23 mouse cellular contexts compared by ENCODE assay signal in the genomic region with DNA sequence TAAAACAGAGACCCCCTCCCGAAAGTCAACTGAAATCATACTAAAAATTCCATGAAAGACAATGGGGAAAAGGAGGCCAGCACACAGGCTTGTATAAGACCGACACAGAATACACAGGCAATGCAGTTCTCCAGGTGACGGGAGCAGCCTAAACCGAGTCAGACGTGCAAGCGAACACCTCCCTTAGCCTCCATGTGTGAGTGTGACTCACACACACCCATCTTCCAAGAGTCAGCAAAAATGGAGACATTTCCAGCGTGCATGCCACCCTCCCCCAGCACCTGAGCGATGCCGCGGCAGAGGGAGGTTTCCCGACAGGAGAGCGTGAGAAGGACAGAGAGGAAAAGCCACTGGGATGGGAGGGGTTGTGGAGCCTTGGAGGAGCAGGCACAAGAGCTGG.
DNase-seq lines count a peak whose midpoint lies in the region; ATAC-seq and TF ChIP-seq lines count a peak whose summit lies in the region.
"Had no signal": no experiment of that assay in that cellular context is flagged by ENCODE, and none has a peak within 500 bp of the region (broad histone marks: within the 10 kb centered on the region; RNA-seq: fewer than 3 reads in every experiment).

No protein-coding gene starts in this region.

- no peak for TF ChIP-seq CTCF in midbrain, postnatal 0 days (IDR thresholded peaks at IDR 0.05)

- ATAC-seq in frontal cortex, adult (ENCODE audit: low TSS enrichment): peak; percentile 79
- no peak for ATAC-seq in midbrain, postnatal 0 days (ENCODE audit: low FRiP score)
- ATAC-seq in midbrain, embryonic 15.5 days (replicated peaks): no peak
- ATAC-seq: activated CD4-positive, CD25-positive, alpha-beta regulatory T cell, adult 4 months; forebrain, embryonic 15.5 days; intestine, embryonic 15.5 days; Patski had no signal

- H3K27me3 ChIP-seq in midbrain, embryonic 10.5 days (ENCODE audit: low read depth, poor library complexity, severe bottlenecking): 0 out of 2 replicates have a peak, but pooled peaks cover 4% of the 10 kb centered on the region
- no peaks in the 10 kb centered on the region for H3K27me3 ChIP-seq in midbrain, postnatal 0 days (ENCODE audit: insufficient read depth, low read length)
- H3K27me3 ChIP-seq in midbrain, embryonic 15.5 days (replicated peaks): no peaks in the 10 kb centered on the region
- H3K27me3 ChIP-seq: forebrain, embryonic 15.5 days; heart, embryonic 13.5 days; intestine, embryonic 15.5 days; Patski had no signal

- H3K36me3 ChIP-seq in midbrain, embryonic 10.5 days: no peaks in the 10 kb centered on the region
- no peaks in the 10 kb centered on the region for H3K36me3 ChIP-seq in midbrain, postnatal 0 days (ENCODE audit: insufficient read depth, low read length)
- no peaks in the 10 kb centered on the region for H3K36me3 ChIP-seq in midbrain, embryonic 15.5 days (replicated peaks)
- H3K36me3 ChIP-seq: embryonic facial prominence, embryonic 10.5 days; forebrain, embryonic 10.5 days; forebrain, embryonic 15.5 days; heart, embryonic 13.5 days; intestine, embryonic 15.5 days had no signal

- no peak for DNase-seq in frontal cortex, postnatal 10 days (ENCODE audit: low spot score in 2 of 2)
- no peak for DNase-seq in midbrain, embryonic 10.5 days (ENCODE audit: low spot score)
- DNase-seq in midbrain, postnatal 0 days (ENCODE audit: low spot score): no peak
- DNase-seq in right cerebral cortex, postnatal 25 days: peak; percentile 23
- DNase-seq in right cerebral cortex, postnatal 14 days: no peak
- DNase-seq in gastrocnemius, postnatal 25 days: no peak
- DNase-seq: adrenal gland, postnatal 14 days; cerebellum, adult 2 months; cerebellum, postnatal 10 days; gastrocnemius, adult 2 months; gastrocnemius, postnatal 36 days; heart, adult 11 months; heart, postnatal 4 days had no signal

- H3K27ac ChIP-seq in midbrain, embryonic 10.5 days (replicated peaks): peak overlapping the region; percentile 23; the same call in 1 of the 2 replicates
- H3K27ac ChIP-seq in midbrain, postnatal 0 days (ENCODE audit: low read depth, low read length): no peak overlapping the region
- H3K27ac ChIP-seq in midbrain, embryonic 15.5 days: peak overlapping the region; percentile 70; the same call in 1 of the 2 replicates
- H3K27ac ChIP-seq: embryonic facial prominence, embryonic 10.5 days; forebrain, embryonic 10.5 days; gastrocnemius, adult 2 months; heart, embryonic 13.5 days; intestine, embryonic 15.5 days had no signal

- no peaks in the 10 kb centered on the region for H3K9me3 ChIP-seq in midbrain, embryonic 10.5 days (replicated peaks)
- H3K9me3 ChIP-seq in midbrain, postnatal 0 days (ENCODE audit: low read length): no peaks in the 10 kb centered on the region
- H3K9me3 ChIP-seq in midbrain, embryonic 15.5 days: no peaks in the 10 kb centered on the region
- H3K9me3 ChIP-seq: embryonic facial prominence, embryonic 10.5 days; forebrain, embryonic 10.5 days; forebrain, embryonic 15.5 days; heart, embryonic 13.5 days; intestine, embryonic 15.5 days had no signal

- H3K4me3 ChIP-seq in midbrain, embryonic 10.5 days: no peak overlapping the region
- H3K4me3 ChIP-seq in midbrain, postnatal 0 days (ENCODE audit: low read depth, low read length): no peak overlapping the region
- no peak overlapping the region for H3K4me3 ChIP-seq in midbrain, embryonic 15.5 days
- H3K4me3 ChIP-seq: embryonic facial prominence, embryonic 10.5 days; erythroblast, embryonic 14.5 days; forebrain, embryonic 10.5 days; forebrain, embryonic 15.5 days; gastrocnemius, adult 2 months; heart, embryonic 13.5 days; intestine, embryonic 15.5 days had no signal

- WGBS in midbrain, embryonic 10.5 days: 89% methylated on average over 12 of the region's 12 CpGs
- 90% methylated on average over 12 of the region's 12 CpGs for WGBS in midbrain, postnatal 0 days
- WGBS in midbrain, embryonic 15.5 days: 88% methylated on average over 12 of the region's 12 CpGs

- peaks cover 45% of the 10 kb centered on the region for H3K4me1 ChIP-seq in midbrain, embryonic 10.5 days
- H3K4me1 ChIP-seq in midbrain, postnatal 0 days (ENCODE audit: insufficient read depth, low read length): 0 out of 2 replicates have a peak, but pooled peaks cover 6% of the 10 kb centered on the region
- H3K4me1 ChIP-seq in midbrain, embryonic 15.5 days: peaks cover 43% of the 10 kb centered on the region
- H3K4me1 ChIP-seq: intestine, embryonic 15.5 days had no signal

- H3K9ac ChIP-seq in midbrain, postnatal 0 days (replicated peaks; ENCODE audit: low read length, poor library complexity, severe bottlenecking): no peak overlapping the region
- H3K9ac ChIP-seq in midbrain, embryonic 15.5 days: no peak overlapping the region
- H3K9ac ChIP-seq: forebrain, embryonic 15.5 days; heart, embryonic 13.5 days; intestine, embryonic 15.5 days had no signal

- no peak overlapping the region for H3K4me2 ChIP-seq in midbrain, postnatal 0 days (ENCODE audit: low read depth, low read length, poor library complexity, severe bottlenecking)
- no peak overlapping the region for H3K4me2 ChIP-seq in midbrain, embryonic 15.5 days
- H3K4me2 ChIP-seq: forebrain, embryonic 15.5 days; heart, embryonic 13.5 days; intestine, embryonic 15.5 days had no signal
